Mouse (Mus musculus) retina, postnatal 7 days (tissue): ENCODE results near the gene Pomgnt2.

Experiments used
- DNase-seq: peaks from one replicate; pipeline ENCODE4 v3.0.0-alpha.2; 2012; ENCODE audit warnings: low read depth, low spot score

Gene Pomgnt2

GRCm38 (mm10) chr9:121969841-121970381 lies 27.0 kb downstream of the Pomgnt2 start:
- no peak for DNase-seq

- DNase-seq: no peak
Observed at GRCm38 (mm10) chr9:121968258-121968657, 28.7 kb downstream of the Pomgnt2 start.

GRCm38 (mm10) chr9:121964941-121965340 lies 32.0 kb downstream of the Pomgnt2 start:
- no peak for DNase-seq

GRCm38 (mm10) chr9:121959966-121960635 lies 36.8 kb downstream of the Pomgnt2 start:
- DNase-seq: no peak

- DNase-seq: no peak
Observed at GRCm38 (mm10) chr9:121952596-121952995, 44.3 kb downstream of the Pomgnt2 start.

- DNase-seq: no peak
Observed at GRCm38 (mm10) chr9:121951114-121951423, 45.8 kb downstream of the Pomgnt2 start.

- no peak for DNase-seq
Observed at GRCm38 (mm10) chr9:121950418-121951113, 46.3 kb downstream of the Pomgnt2 start, which contains the start of gene Fam198a. Fam198a (plus strand) TSS chr9:121950988.

- DNase-seq: no peak
Observed at GRCm38 (mm10) chr9:121948431-121948830, 48.5 kb downstream of the Pomgnt2 start.

GRCm38 (mm10) chr9:121947784-121948183 lies 49.1 kb downstream of the Pomgnt2 start:
- DNase-seq: peak; percentile 45

GRCm38 (mm10) chr9:121943628-121944027 lies 53.3 kb downstream of the Pomgnt2 start:
- DNase-seq: no peak

- DNase-seq: no peak
Observed at GRCm38 (mm10) chr9:121943005-121943404, 53.9 kb downstream of the Pomgnt2 start.

GRCm38 (mm10) chr9:121937944-121938355 lies 59.0 kb downstream of the Pomgnt2 start:
- DNase-seq: peak; percentile 36

- no peak for DNase-seq
Observed at GRCm38 (mm10) chr9:121937451-121937864, 59.5 kb downstream of the Pomgnt2 start.

GRCm38 (mm10) chr9:121936952-121937351 lies 60.0 kb downstream of the Pomgnt2 start:
- DNase-seq: no peak

GRCm38 (mm10) chr9:121934856-121935255 lies 62.1 kb downstream of the Pomgnt2 start:
- no peak for DNase-seq
